Mouse (Mus musculus) left cerebral cortex, postnatal 10 days (tissue): ENCODE results near the gene Auts2. TPM values are rescaled to one million over a fixed set of nuclear protein-coding genes. Genes with fewer than 3 reads are reported as not detected.
A peak's percentile ranks its signal among the peaks of the same experiment; 100 is the strongest.

Experiments
- DNase-seq, 2 experiments: peaks; one replicate each; pipeline ENCODE4 v3.0.0; 2021 to 2022; ENCODE audit warnings: low spot score in 2 of 2, mixed read lengths in 1 of 2; ENCODE audit errors: extremely low spot score in 1 of 2
- intact Hi-C: fragments of 180-260 bp; cut with DNase I; formaldehyde crosslinking; loops from one replicate; pipeline ENCODE4 v1.15.1; 2025
- total RNA-seq, 2 experiments: library from RNA; stranded (reverse); gene quantifications; 2 replicates each; pipeline ENCODE4 v1.2.3; 2021

The Auts2 gene
- total RNA-seq, 2 experiments from 2014 or later, result 87.0 to 93.1 TPM

DNA sequence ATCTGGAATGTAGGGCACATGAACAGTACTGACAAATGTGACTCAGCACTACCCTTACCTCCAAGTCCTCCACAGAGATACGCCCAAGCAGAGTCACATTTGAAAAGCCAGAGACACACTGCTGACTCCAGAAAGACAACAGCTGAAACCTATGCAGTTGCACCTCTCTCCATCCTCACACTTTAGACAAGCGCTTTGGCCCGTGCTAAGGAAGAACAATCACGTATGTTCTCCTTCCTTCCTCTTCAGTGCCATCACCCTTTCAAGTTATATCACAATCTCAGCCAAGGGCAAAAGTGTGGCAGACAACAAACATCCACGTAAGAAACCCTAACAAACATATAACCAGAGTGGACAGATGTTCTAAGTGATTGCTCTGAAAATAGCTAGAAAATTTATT lies 374.9 kb downstream of the Auts2 start:
- intact Hi-C loops, result no loop called here

DNA sequence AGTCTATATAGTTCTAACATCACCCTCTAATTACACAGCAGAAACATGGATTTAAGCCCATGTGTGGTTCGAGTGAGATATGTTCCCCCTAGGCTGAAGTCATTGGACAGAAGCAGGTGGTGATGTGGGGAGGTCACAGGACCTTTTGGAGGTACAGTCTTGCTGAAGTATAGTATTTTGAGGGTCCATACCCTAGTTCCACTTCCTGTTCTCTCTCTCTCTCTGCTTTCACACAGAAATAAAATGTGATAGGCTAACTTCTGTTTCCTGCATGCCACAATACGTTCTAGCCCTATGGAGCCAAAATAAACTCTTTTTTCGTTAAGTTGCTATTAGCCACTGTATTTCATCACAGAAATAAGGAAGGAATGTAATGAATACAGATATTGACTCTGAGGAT lies 376.6 kb downstream of the Auts2 start:
- no peak for DNase-seq
- intact Hi-C loops, result no loop called here

More for the DNA sequence above, 374.9 kb downstream of the Auts2 start:
- no peak for DNase-seq

DNA sequence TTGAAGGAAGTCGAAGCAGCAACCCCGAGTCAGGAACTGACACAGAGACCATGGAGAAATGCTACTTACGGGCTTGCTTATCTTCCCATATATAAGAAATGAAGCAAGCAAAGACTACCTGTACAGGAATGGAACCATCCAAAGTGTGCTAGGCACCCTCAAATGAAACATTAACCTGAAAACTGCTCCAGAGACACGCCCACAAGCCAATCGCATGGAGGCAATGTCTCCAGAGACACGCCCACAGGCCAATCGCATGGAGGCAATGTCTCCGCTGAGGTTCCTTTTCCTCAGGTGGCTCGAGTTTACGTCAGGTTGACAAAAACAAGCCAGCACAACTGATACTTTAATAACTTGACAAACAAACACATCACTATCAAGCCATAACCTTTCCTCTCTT lies 379.2 kb downstream of the Auts2 start:
- DNase-seq, result no peak
- intact Hi-C loops, result no loop called here

DNA sequence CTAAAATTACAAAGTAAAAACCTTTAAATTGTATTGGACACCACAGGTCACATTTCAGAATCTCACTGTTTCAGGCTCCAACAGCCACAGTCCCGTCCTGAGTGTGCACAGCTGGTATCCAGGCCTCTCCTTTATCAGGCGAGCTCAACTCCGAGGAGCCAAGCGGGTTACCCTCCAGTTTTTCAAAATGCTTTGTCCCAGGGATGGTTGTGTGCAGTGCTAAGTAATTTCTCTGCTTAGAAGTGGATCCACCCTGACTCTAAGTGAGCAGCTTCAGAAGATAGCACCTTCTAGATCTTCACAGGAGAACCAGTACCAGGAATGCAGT lies 381.0 kb downstream of the Auts2 start:
- DNase-seq, result no peak
- intact Hi-C loops, result no loop called here

DNA sequence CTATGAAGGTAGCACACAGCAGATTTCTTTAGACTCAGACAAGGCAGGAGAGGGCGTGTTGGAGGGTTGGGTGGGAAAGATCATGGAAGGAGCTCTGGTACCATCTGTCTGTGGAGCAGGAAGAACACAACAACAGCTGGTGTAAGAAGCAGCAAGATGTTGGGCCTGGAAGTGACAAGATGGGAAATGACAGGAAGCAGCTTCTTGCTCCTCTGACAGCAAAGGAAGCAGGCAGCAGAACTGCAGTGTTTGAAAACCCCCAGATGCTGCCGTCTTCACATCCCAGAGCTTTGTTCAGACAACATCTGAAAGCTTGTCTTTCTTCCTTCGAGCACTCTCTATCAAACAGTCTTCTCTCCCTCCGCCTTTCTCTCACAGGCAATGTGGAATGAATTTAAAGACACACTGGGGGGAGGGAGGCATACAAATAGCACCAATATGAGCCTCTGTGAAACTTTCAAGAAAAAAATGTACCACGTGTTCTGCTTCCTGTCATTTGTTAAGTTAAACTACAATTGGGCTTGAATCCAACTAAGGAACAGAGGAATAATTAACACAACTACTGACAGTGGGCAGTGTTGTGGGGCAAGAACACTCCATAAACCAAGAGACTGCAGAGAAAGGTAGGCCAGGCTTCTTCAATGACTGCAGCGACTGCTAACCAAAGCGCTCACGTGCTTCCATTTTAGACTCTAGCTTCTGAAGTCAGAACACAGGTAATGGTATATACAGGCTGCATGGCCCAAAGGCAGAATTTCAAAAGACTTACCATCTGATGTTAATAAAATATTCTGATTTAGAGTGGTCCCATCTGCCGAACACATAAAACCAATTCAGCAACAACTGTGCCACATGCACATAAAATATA lies 381.6 kb downstream of the Auts2 start:
- peak; percentile 23 to 51 for DNase-seq
- intact Hi-C loops, result no loop called here

DNA sequence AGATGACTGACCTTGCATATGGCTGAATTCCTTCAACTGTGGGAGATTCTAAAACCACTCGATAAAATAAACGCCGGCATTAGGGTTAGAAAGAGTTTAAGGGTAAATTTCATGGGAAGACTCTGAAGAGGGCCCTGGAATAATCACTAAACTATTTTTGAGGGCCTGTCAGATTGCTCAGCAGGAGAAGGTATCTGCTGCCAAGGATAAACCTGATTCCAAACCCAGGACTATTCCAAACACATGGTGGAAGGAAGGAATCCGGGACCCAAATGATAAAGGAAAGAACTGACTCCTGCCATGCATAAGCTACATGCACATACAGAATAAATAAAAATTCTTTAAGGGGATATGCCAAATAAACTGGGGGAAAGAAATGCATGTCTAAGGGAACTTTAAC lies 399.0 kb downstream of the Auts2 start:
- intact Hi-C loops, result no loop called here
- DNase-seq, result no peak

DNA sequence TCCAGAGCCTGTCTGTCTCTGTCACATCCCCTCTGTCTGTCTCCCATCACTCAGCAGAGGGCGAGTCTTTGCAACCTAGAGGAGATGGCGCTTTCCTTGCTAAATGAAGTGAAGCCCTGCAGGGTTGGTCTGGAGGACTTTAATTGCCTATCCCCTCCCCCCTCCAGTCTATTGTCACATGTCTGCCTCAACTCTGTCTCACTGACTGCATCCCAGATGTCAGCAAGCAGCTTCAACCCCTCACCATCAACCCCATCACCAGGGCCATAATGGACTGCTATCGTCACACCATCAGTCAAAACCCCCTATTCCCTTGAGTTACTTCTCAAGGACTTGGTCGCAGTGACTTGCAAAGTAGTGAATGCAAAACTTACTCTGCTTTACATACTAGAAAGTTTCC lies 402.3 kb downstream of the Auts2 start:
- intact Hi-C loops, result no loop called here
- no peak for DNase-seq

DNA sequence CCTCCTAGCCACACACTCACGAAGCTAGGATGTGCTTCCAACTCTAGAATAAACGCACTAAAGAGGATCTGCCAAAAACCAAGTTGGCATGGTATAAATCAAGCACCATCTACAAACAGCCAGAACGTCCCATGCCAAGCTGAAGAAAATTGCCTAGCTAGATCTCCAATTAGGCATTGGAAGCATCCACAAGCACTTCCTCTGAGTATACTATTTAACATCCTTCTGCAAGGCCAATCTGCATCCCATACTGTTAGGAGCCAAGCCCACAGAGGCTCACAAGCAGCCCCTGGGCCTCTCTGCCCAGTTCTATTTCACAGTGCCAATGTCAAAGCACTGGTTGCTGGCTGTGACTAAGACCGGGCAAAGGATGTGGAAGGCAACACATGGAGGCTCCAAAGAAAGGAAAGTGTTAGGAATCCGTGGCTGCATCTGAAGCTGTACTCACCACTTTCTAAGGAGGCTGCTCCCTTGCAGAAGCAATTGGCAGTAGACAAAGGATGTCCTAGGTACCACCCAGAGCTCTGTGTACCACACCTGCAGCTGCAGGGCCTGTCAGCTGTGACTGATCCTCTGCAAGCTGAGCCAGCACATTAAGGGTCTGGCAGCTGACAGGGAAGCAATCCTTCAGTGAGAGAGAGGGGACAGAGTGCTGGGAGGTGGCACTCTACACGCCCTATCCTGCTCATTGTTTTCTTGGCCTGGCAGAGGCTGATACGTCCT lies 407.0 kb downstream of the Auts2 start:
- intact Hi-C loops, result no loop called here
- peak in 1 of 2 experiments; percentile 69 for DNase-seq

DNA sequence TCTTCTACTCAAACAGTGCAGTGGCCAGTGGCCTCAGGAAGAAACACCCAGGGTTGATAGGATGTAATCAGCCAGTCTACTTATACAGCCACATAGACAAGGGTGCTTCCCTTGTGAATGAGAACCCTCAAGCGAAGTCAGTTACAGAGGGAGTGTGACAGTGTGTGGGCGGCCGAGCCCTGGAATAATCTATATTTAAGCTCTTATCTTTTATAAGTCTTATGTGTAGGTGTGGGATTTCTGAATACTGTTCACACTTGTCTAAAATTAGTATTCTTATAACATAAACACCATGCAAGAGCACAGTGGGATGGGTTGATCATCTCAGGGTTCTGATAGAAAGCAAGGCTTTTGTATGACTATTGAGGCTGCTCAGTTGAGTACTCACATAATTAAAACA lies 411.2 kb downstream of the Auts2 start:
- DNase-seq, result peak; percentile 32 to 36
- intact Hi-C loops, result no loop called here

DNA sequence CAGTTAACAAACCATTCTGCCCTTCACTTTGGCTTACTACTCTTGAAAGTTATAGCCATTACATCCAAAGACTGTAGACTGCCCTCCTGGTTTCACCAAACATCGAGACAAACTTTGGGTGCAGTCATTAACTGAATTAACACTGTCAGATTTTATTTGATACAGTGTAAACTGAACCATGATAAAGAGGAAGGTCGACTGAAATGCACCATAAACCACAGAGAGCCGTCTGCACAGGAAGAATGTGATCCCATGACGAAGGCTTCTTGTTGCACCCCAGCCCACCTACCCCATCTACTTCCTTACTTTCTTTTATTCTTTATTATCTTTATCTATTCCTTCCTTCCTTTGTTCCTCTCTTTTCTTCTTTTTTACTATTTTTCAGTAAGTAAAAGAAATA lies 412.6 kb downstream of the Auts2 start:
- DNase-seq, result no peak
- intact Hi-C loops, result no loop called here

DNA sequence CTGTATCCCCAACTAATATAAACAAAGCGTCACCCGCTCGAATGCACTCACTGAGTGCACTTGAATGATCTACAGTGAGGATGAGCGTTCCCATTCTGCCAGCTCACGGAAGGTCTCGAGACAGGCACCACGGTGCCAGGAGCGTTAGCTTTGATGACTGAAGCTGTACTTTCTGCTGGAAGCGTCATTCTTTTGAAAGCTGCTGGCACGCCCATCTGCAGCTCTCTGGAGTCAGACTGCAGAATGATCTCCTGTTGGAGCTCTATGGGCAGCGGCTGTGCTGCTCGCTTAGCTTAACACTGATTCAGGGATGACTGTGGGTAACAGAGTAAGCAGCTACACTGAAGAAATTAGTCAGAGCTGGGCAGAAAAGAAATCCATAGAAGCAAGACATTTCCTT lies 416.5 kb downstream of the Auts2 start:
- no peak for DNase-seq
- intact Hi-C loops, result no loop called here

DNA sequence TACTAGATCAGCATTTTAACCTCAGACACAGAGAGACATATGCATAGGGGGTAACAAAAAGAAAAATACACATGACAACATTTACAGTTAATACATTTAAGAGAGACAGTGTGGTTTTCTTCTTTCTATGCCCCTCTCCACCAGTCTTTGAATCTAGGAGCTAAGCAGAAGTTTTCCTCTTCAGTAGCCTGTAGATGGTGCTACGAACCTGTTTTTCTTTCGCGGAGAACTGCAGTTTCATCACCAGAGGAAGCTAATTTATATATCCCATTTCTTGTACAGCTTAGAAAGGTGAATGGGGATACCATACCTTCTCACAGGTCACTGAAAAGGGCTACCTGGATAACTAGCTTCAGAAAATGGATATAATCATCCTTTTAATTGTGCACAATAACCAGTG lies 427.5 kb downstream of the Auts2 start:
- intact Hi-C loops, result loop anchor here (10.0 kb wide), 4 partner anchors 581 to 1949 kb away; no protein-coding TSS in a partner anchor
- peak in 1 of 2 experiments; percentile 56 for DNase-seq

DNA sequence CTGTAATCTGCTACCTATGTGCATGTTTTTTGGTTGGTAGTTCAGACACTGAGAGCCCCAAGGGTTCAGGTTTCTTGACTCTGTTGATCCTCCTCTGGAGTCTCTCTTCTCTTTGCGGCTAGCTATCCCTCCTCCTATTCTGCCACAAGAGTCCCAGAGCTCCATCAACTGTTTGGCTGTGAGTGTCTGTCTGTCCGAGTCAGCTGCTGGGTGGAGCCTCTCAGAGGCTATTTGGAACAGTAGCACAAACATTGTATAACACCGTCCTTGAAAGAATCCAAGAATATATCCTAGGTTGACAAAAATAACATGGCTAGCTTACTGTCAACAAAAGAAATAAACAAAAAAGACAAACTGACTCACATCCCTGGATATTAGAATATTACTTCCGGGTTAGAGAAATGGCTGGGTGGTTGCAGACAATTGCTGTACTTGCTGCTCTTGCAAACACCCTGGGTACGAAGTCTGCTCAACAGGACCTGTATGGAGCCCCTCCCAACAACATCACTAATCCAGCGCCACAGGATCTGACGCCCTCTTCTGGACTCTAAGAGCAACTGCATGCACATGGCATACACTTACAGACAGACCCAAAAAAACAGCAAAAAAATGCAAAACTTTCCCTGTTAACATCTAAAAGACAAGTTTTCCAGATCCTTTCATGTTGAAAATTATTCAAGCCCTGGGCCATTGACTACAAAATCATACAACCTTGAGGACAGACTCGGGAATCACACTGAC lies 428.4 kb downstream of the Auts2 start:
- DNase-seq, result no peak
- intact Hi-C loops, result loop anchor here (10.0 kb wide), 4 partner anchors 580 to 1950 kb away; no protein-coding TSS in a partner anchor

DNA sequence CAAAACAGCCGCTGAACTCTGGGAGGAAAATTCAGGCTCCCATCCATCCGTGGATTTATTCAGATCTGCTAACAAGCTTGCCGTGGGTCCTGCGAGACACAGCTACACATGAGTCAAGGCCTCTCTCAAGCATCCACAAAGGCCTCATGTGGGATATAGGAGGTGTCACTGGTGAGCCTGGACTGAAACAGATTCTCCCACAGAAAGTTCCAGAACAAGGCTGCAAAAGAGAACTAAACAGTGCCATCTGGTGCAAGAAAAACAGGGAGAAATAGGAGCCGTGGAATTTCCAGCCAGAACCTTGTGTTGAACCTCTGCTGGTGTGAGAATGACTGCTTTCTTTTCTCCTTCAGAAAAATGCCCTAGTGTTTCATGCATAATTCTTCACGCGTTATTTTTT lies 429.7 kb downstream of the Auts2 start:
- intact Hi-C loops, result loop anchor here (10.0 kb wide), 4 partner anchors 579 to 1951 kb away; no protein-coding TSS in a partner anchor
- peak in 1 of 2 experiments; percentile 65 for DNase-seq

DNA sequence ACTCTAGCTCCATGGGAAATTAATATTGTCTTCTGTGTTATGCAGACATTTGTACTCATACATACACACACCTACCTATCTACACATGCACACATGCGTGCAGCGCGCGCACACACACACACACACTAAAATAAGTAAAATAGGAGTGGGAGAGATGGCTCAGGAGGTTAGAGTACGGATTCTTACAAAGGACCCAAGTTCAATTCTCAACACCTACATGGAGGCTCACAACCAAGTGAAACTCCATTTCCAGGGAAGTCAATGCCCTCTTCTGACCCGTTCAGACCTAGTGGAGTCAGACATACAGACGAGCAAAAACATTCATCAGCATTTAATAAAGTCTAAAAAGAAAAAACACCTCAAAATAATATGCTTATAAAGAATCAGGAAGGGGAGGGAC lies 430.5 kb downstream of the Auts2 start:
- intact Hi-C loops, result loop anchor here (10.0 kb wide), 4 partner anchors 578 to 1952 kb away; no protein-coding TSS in a partner anchor
- no peak for DNase-seq

DNA sequence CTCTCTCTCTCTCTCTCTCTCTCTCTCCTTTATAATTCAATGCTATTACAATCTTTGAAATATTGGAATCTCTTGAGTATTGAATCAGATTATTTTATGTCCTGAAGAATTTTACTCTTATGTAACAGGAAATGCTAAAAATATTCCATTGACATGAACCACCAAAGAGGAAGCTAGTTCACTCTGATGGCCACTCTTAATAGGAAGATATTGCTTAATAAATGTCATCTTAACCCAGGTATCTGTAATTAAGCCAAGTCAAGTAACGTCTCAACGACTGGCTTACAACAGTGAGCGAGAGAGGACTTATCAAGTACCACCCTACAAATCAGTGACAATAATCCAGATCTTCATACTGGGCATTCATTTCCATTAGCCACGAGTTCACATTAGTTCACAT lies 440.7 kb downstream of the Auts2 start:
- no peak for DNase-seq
- intact Hi-C loops, result no loop called here

DNA sequence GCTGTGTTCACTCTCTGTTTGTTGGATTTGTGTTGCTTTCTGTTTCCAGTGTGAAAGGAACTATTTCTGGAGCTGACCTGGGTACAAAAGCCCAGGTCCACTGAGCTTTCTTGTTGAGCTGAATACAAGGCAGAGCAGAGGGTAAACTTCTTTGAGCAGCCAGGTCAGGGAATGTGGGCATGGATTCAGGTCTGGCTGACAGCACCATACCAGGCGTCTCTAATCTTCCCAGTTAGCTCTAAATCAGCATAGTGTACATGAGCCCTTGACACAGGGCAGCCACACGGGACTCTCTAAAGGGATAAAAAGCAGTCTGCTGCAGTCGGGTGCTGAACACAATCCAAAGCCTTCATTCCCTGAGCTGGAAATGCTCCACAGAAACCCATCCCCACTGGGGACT lies 444.7 kb downstream of the Auts2 start:
- no peak for DNase-seq

DNA sequence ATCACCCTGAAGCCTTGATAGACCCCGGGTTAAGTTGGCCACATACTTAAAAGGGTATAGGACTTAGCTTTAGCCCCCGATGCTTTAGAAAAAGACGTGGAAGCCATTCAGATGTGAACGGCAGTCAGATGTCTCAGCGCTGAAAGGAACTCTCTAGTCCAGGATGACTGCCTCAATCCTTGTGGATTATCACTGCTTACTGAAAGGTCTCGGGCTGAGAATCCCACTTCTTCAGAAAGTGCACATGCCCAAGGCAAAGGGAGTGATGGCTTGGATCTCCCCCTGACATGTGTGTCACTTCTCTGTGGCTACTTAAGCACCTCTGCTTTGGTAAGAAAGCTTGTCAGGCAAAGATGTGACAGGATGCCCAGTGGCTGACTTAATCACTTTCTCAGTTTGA lies 450.4 kb downstream of the Auts2 start:
- intact Hi-C loops, result no loop called here
- no peak for DNase-seq

More for the DNA sequence above, 444.7 kb downstream of the Auts2 start:
- intact Hi-C loops, result no loop called here

DNA sequence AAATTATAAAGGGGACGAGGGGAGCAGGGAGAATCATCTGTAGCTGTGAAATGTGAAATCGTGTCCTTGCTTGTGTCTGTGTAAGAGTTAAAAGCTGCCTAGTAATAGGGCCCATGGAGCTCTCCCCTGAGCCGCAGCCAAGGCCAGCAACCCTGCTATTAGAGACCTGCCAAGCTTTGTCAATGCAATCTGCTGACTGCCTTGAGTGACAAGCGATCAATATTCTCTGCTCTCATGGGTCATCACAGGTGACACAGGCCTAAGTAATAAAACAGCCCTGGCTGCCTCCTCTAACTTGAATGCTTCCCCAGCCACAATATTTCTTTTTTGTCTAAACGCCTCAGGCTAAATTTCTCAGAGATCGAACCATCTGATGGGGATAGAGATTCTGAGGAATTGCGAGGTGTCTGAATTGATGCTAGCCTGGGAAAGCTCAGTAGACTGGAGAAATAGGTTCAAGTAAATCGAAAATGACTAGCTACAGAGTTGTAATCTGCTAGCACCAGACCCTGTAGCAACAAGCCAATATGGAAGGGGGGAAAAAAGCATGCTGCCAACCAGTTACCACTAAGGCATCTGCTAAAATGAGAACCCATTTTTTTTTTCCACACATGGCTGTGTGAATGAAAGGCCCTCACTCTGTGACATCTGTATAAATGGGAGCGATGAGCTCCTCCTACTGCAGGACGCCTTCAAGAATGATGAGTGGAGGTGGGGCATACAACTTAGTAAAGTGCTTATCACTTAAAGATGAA lies 453.5 kb downstream of the Auts2 start:
- intact Hi-C loops, result no loop called here
- no peak for DNase-seq
